Mouse (Mus musculus): Measurements from ENCODE around the gene Tmeff1.
"Not testable (repeated sequence)": the region's sequence is repeated elsewhere in the genome, so short reads cannot be mapped to it uniquely, and the experiment has no call there.

The Tmeff1 gene

DNA sequence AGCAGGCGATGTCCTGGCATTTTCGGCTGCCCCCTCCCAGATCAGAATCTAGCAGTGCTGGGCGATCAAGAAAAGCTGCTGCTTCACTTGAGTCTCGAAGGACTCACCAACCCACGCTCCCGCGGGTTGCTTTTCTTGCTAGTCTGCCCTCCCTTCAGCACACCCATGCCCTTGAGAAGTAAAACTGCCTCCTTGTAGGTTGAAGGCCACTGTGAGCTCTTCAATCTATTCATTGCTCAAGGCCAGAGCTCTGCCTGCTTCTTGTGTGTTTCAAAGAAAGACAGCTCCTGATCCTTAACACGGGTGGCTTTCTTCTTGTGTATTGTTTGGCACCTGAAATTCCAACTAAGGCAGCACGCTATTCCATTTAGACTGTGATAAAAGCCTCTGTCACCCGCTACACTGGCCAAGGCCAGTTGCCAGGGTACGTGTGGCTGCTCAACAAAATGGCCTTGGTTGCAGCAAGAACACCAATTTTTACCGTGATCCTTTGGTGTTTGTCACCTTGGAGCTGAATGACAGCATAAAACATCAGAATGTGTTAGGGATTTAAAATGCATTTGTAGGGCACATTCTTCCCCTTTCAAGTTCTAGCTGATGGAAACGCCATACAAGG is 91.7 kb downstream of the Tmeff1 start:
- no peak for DNase-seq (ENCODE audit: low read depth, low spot score)

DNA sequence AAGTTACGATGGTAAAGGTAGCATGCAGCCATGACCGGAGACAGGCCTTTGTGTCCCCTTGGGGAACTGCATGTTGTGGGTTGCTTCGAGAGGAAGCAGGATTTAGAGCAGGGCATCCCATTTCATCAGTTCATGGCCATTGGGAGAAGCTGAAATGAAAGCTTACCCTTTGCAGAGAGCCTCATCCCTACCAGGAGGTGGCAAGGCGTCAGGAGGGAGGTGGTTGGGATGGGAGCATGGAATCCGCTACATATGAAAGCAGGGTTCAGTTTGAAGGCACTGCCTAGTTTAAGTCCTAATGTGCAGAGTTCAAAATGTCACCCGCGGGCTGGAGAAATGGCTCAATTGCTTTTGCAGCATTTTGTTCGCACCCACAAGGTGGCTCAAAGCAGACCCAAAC is 92.3 kb downstream of the Tmeff1 start:
- DNase-seq (ENCODE audit: low read depth, low spot score), result no peak

DNA sequence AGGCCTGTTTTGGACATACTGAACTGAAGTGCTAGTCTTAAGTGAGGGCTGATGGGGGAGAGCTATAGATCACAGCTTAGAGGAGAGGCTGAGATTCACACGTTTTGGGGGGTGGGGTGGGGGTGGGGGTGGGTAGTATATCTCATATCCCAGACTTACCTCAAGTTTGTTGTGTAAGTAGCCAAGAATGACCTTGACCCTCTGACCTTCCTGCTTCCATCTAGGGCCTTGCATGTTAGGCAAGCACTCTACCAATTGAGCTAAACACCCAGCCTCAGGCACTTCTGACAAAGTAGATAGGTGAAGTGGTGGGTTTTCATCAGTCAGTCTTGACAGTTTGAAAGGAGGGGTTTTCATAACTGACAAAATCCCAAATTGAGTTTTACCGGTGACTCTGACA is 92.8 kb downstream of the Tmeff1 start:
- DNase-seq (ENCODE audit: low read depth, low spot score), result no peak

DNA sequence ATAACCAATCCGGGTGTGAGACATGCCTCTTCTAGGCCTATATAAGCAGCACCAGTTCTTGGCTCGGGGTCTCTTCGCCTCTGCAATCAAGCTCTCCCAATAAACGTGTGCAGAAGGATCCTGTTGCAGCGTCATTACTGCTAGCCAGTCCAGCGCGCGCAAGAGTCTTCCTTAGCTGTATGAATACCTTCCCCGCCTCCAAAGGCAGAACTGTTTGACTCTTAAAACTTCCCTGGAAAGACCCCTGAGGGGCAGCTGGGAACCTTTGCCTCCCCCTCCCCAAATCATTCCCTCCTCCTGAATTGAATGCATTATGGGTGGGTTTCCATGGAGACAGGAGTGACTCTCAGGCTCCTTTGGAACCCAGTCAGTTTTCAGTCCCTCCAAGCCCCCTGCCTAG is 93.8 kb downstream of the Tmeff1 start:
- no peak for DNase-seq (ENCODE audit: low read depth, low spot score)

DNA sequence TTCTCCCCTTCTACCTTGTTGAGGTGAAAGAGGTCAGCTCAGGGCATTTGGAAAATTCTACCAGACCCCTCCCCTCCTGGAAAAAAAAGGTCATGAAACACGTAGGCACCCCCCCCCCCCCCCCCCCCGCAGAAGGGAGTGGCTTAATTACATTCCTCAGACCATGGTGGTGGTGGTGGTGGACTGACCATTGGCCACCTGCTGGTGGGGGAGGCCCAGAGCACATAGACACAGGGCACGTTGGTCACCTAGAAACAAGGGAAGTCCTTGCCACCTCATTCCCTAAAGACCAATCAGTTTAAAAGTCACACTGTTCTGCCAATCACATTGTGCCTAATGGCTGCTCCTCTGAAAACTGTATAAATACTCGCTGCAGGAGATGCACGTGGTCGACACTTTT is 94.8 kb downstream of the Tmeff1 start:
- not testable (repeated sequence) for DNase-seq (ENCODE audit: low read depth, low spot score)

DNA sequence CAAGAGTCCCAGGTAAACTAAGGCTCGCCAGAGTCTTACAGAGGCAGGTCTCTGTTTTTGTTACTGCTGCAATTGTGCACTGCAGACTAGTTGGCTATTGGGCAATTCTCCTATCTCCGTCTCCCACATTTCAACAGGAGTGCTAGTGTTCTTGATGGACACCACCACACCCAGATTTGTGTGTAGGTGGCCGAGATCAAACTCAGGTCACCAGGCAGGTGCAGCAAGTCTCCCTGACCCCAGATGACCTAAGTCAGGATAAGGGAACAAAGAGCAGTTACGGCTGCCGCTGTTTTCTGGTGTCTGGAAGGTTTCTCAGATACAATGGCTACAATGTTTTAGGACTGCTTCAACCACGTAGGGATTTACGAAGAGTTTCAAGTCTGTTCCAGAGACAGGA is 95.2 kb downstream of the Tmeff1 start:
- no peak for DNase-seq (ENCODE audit: low read depth, low spot score)

DNA sequence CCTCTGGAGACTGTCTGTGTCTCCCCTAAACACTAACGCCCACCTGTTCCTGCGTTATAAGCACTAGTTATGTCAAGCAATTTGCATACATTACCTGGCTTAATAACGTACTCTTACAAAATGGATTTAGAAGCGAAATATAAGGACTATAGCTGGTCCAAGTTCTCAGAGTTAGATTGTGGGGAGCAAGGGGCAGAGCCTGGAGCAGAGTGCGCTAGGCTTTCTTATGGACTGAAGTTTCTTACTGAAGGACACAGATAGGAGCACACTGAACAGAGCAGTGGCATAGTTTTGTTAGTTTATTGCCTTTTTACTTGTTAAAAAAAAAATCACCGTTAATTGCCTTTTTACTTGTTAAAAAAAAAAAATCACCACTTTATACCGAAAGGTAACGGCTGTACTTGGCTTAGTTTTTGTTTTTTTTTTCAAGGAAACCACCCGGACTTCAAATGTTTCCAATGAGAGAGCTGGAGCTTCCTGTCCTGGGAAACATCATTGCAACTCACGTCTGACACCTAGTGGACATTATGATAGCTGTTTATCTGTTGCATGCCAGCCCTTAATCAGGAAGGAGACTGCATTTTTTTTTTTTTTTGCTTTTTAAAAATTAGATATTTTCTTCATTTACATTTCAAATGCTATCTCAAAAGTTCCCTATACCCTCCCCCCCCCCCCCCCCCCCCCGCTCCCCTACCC is 95.8 kb downstream of the Tmeff1 start:
- DNase-seq (ENCODE audit: low read depth, low spot score), result peak; percentile 79

DNA sequence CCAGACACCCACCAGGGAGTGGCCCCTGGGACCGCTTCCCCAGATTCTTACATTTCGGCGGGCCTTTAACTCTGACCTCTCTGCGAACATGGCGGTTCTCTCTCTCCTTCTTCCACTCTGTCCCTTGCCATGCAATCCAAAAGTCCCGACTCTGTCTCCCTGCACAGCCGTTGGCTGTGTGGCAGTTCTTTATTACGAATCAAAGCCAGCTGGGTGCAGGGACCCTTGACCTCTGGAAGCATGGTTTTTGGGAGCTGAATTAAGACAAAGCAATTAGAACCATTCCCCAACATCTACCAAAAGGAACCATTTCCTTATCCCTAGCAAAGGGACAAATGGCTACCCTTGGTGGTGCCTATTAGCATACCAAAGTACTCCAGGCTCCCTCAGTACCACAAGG is 98.2 kb downstream of the Tmeff1 start:
- DNase-seq (ENCODE audit: low read depth, low spot score), result no peak

DNA sequence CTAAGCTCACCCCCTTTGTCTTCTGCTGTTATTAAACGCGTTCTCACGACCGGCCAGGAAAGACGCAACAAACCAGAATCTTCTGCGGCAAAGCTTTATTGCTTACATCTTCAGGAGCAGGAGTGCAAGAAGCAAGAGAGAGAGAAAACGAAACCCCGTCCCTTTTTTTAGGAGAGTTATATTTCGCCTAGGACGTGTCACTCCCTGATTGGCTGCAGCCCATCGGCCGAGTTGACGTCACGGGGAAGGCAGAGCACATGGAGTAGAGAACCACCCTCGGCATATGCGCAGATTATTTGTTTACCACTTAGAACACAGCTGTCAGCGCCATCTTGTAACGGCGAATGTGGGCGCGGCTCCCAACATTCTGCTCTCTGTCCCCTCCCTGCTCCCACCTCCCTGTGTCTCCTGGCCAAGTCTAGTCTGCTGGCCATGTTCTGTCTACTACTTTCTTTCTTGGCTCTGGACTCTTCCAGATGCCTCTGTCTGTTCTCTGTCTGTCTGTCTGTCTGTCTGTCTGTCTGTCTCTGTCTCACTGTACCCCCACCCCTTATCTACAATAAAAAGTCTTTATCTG is 98.7 kb downstream of the Tmeff1 start:
- not testable (repeated sequence) for DNase-seq (ENCODE audit: low read depth, low spot score)

DNA sequence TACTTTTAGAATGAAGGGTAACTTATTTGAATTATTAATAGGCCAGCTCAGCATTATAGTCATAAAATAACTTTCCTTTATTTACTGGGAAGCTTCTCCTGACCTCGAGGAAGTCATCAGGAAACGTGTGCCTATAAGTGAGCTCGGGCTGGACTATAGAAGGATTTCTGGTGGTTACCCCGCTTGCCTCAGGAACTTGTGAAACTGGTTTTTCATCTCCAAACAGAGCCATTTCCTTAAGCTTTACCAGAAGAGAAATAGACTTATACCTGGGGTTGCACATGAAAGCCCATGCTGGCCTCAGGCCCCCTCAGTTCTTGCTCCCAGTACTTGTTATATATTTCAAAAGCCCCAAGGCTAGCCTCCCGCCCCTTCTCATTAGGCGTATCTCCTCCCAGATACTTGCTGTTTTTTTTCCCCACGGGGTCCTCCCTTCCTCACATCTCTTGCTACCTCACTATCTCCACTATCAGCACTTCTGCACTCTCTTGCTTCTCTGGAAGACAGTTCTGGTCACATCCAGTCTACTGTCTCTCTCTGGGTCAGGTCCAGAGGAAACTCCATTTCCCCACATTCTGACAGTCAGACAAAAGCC is 99.7 kb downstream of the Tmeff1 start:
- no peak for DNase-seq (ENCODE audit: low read depth, low spot score)

DNA sequence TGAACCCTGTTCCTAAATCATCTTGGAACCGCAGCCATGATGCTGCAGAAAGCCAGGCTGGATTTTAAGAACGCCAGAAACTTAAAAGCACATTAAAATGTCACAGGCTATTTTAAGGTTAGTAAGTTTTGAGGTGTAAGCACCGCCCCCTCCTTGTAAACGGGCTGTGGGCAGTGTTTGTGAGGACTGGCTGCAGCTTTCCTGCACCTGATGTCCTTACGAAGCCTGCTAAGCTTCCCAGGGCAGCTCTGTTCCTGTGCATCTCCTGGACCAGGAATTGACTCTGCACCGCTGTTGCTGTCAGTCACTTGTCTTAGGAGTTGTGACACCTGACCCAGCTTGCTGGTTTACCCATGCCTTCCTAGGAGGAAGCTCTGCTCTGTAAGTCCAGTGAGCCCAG is 103.2 kb downstream of the Tmeff1 start:
- DNase-seq (ENCODE audit: low read depth, low spot score), result peak; percentile 35

DNA sequence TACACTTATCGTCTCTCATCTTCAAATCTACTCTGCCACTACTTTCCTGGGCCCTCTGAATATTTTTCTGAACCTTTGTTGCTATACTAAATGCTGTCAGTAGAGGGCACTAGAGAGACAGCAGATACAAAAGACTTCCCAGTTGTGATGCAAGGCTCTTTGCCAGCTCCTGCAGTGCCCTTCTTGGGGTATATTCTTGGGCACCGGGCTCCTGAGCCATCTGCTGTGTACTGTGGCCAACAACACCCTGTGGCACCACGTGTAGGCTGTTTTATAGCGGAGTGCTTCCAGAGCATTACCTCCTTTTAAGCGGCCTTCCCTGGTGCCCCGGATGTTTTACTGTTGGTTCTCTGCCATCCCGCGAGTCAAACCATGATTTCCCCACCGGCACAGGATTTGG is 105.7 kb downstream of the Tmeff1 start:
- DNase-seq (ENCODE audit: low read depth, low spot score), result peak; percentile 66

DNA sequence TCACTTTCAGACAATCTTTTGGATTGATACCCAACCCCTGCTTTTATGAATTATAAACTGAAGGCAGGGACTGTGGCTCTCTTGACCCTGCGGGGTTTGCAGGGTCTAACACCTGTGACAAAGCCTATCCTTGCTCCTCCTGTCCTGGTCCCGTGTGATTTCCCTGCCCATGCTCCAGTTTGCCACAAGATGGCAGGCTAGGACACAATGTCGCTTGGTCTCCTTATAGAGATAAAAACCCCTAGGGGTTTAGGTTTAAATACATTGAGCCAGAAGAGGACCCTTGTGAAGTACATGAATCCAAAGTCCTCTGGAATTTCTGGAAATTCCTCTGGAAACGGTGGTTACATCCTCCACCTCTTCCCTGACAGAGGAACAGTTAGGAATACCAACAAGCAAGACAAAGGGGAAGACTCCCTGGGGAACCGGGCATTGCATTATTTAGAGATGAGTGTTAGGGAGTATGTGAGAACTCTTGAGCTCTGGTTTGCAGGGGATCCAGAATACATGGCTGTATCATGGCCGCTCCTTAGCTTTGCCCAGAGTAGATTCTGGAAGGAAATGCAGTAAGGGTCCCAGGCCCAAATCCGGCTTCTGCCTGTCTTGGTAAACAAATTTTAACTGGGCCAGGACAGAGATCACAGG is 106.9 kb downstream of the Tmeff1 start:
- DNase-seq (ENCODE audit: low read depth, low spot score), result peak; percentile 65

DNA sequence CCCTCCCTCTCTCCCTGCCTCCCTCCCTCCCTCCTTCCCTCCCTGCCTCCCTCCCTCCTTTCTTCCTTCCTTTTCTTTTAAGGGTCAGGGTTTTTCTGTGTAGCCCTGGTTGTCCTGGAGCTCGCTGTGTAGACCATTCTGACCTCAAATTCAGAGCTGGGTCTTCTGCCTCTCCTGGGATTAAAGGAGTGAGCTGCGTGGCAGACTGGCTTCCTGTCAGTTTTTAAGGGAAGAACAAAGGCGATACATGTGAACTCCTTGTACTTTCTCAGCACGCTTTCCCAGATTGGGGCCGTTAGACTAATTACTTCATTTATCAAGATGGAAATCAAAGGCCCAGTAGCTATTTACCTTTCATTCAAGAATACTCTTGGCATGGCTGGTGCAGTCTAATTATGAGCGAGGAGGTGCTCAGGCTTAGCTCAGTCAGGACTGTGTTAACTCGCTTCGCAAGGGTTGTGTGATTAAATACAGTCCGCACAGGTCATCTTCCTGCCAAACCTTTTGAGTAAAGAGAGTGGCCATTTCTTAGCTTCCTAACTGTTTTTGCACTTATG is 107.8 kb downstream of the Tmeff1 start:
- no peak for DNase-seq (ENCODE audit: low read depth, low spot score)

DNA sequence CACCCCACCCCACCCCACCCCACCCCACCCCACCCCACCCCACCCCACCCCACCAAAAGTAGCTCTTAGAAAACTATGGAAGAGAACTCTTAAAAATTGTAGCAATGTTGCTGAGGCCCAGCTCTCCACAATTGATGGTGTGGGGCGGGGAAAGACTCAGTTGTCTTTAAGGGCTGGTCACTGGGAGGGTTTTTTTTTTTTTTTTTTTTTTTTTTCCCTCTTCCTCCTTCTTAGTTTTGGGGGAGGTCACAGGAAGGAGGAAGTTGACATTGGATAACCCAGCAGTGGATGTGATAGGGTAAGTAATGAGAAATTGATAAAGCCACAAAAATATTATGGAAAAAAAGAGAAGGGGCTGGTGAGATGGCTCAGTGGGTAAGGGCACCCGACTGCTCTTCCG is 111.7 kb downstream of the Tmeff1 start:
- no peak for DNase-seq (ENCODE audit: low read depth, low spot score)

DNA sequence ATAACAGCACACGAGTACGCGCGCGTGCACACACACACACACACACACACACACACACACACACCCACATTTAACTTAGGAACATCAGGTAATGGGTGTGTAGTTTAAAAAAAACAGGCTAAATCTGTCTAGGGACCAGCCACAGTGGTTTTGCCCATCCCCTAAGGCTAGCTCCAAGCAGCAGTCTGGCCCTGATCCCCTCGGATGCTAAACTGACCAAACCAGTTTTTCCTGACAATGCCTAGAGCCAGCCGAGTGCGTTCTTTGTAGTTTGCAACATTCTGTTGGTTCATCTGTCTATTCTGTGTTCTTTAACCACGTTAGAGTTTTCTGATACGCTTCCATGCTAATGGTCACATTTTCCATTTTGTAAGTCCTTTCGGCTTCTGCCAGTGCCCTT is 112.3 kb downstream of the Tmeff1 start:
- no peak for DNase-seq (ENCODE audit: low read depth, low spot score)
